Mouse (Mus musculus) spleen, postnatal 14 days (tissue): ENCODE data around the gene Kdr.

Experiments used
- DNase-seq, 2 experiments: peaks; one replicate each; pipeline ENCODE4 v3.0.0; 2021 to 2022; ENCODE audit warnings: low spot score in 2 of 2

The Kdr gene

DNA sequence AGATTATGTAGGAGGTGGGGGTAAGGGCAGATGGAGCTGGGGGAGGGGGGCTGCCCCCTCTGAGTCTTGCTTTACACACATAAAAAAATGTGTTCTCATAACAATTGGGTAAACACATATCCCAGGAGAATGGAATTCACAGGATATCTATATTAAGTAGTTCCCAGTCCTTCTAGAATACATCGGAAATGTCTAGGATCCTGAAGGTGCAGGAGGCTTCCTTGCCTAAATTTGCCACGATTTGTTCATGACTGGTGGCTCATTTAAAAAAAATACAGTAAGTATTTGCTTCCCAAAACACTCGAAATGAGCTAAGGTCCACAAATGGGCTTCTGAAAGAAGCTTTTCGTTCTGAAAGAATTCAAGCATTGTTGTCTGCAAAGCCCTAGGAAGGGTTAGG is 61.0 kb downstream of the Kdr start:
- DNase-seq: no peak

DNA sequence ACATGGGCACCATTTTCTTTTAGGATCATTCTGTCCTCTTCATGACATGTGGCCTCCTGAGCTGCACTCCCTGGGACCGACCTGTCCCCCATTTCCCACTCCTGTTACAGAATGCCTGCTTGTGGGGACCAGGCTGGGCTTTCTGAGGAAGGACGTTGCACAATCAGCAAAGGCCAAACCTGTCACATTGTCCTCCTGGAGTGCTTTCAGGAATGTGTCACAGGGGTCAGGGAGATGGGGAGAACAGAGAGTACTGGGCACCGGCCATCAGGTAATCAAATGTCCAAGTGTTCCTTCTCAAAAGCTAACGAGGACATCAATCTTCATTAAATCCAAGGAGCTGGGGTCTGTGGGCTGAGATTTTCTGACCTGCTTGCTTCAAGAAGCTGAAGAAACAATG is 72.2 kb downstream of the Kdr start:
- no peak for DNase-seq

DNA sequence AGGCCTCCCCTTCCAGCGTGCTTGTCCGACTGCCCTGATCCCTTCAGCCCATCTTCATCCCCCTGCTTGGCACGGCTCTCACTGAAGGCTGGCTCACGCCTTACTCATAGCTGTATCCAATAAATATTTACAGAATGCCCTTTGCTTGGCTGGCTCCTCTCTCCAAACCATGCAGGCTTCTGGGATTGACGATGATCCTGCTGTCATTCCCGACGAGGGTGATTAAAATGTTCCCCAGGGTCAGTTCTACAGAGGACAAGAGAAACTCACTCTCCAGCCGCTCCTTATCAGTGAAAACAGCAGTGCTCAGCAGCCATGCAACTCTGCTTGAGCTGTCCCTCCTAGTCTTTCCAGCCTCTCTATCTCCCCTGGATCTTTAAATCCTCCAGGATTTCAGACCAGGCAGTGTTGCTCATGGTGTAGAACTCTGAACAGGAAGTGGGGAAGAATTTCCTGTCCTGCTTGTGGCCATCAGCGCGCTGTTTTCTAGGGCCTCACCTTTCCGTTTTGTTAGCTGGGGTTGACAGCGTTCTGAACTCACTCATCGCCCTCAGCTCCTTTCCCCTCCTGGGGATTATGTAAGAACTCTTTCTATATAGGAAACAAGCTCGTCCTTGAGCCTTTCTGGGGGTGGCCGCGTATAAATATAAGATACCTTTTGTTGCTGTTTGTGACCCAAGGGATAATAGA is 77.9 kb downstream of the Kdr start:
- DNase-seq: no peak

DNA sequence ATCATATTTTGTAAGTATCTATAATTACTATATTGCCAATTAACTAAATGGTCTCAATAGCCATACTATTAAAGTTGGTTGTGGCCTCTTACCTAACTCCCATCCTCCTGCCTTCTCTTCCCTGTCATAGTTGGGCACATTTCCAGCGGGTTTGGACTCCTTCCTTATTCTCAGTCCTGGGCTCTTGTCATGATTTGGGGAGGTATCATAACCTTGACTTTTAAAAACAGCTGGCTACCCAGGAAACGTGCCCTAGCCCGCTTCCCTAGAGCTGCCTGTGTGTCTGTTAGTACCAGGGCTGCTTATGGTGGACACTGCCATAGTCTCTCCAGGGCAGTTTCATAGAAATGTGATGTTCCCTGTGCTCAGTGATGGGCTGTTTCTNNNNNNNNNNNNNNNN is 82.9 kb downstream of the Kdr start:
- no peak for DNase-seq

DNA sequence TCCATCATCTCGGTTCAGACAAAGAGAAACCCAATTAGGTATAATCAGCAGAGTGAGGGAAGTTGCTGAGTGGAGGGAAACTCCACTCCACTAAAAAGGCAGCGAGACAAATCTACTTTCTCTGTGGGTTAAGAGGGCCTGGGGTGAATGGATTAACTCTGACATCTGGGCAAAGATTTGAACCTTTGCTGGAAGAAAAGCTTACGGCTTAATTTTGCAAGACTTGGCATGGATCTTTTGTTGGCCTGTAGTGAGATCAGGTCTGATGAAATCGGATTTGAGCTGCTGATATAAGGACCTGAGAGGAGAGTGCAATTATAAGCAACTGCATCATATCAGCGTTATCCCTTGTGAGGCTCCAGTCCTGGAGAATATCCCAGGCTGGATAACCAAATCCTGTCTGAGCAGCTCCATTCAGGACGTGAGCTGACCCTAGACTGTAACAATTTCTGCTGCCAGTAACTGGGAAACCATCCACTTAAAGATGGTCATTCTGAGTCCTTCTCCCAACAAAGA is 85.2 kb downstream of the Kdr start:
- no peak for DNase-seq
